Mouse (Mus musculus): ENCODE results near the gene Bmp7. TPM values are rescaled to one million over a fixed set of nuclear protein-coding genes. Genes with fewer than 3 reads are reported as not detected.

Bmp7 gene
- polyA plus RNA-seq, 1 experiment, result 25.3 TPM

DNA sequence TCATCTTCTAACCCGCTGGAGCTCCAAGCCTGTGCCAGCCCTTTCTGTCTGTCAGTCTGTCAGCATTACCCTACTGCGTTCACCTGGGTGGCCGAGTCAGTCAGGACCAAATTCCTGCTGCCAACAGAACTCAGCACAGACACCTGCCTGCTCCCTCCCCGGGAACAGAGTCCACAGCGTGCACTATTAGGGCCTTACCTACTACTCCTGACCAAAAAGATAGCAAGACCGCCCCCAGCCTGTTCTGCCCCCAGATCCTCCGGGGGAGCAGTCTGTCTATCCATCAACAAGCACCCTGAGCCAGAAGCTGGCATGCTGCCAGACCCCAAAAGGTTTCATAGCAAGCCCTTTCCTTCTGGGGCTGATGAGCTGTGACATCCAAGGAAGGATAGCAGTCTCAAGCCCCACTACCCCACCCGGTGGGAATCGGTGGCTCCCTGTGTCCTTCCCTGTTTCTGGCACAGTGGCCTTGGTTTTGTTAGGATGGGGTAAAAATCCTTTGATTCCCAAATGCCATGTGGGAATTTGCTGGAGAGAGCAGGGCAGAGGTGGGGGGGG lies 10.1 kb upstream of the Bmp7 start:
- no peak for DNase-seq
- no peaks in the 10 kb centered on the region for H3K36me3 ChIP-seq (ENCODE audit: control insufficient read depth, insufficient read depth, low read length)
- H3K4me3 ChIP-seq (ENCODE audit: control insufficient read depth, insufficient read depth, low read length), result no peak overlapping the region
- TF ChIP-seq CTCF (IDR thresholded peaks at IDR 0.05; ENCODE audit: borderline replicate concordance, control insufficient read depth, extremely low read depth, insufficient read depth, low read length, poor library complexity) (no peak), POLR2A (IDR thresholded peaks at IDR 0.05; ENCODE audit: control insufficient read depth, extremely low read depth, insufficient read depth, low read length, poor library complexity) (no peak)
- peaks cover 10% of the 10 kb centered on the region for H3K4me1 ChIP-seq (replicated peaks; ENCODE audit: control insufficient read depth, insufficient read depth, low read length)
- WGBS, result 83% methylated on average over 9 of the region's 9 CpGs
- no peak overlapping the region for H3K27ac ChIP-seq (ENCODE audit: control insufficient read depth, insufficient read depth, low read length)
- H3K27me3 ChIP-seq (ENCODE audit: control insufficient read depth, insufficient read depth, low read length), result no peaks in the 10 kb centered on the region

- Histone ChIP-seq H3K4me3 (ENCODE audit: control insufficient read depth, insufficient read depth, low read length) (no peak overlapping the region), H3K36me3 (ENCODE audit: control insufficient read depth, insufficient read depth, low read length) (no peaks in the 10 kb centered on the region), H3K27me3 (ENCODE audit: control insufficient read depth, insufficient read depth, low read length) (no peaks in the 10 kb centered on the region), H3K27ac (ENCODE audit: control insufficient read depth, insufficient read depth, low read length) (no peak overlapping the region), H3K4me1 (replicated peaks; ENCODE audit: control insufficient read depth, insufficient read depth, low read length) (peaks cover 4% of the 10 kb centered on the region; the same call in 1 of the 2 replicates)
- 34% methylated on average over 5 of the region's 5 CpGs for WGBS
- TF ChIP-seq POLR2A (IDR thresholded peaks at IDR 0.05; ENCODE audit: control insufficient read depth, extremely low read depth, insufficient read depth, low read length, poor library complexity) (no peak), CTCF (IDR thresholded peaks at IDR 0.05; ENCODE audit: borderline replicate concordance, control insufficient read depth, extremely low read depth, insufficient read depth, low read length, poor library complexity) (peak; percentile 56; the same call in 1 of the 2 replicates)
- no peak for DNase-seq
Measured at GRCm38 (mm10) chr2:172949051-172949450, 8.9 kb upstream of the Bmp7 start.

DNA sequence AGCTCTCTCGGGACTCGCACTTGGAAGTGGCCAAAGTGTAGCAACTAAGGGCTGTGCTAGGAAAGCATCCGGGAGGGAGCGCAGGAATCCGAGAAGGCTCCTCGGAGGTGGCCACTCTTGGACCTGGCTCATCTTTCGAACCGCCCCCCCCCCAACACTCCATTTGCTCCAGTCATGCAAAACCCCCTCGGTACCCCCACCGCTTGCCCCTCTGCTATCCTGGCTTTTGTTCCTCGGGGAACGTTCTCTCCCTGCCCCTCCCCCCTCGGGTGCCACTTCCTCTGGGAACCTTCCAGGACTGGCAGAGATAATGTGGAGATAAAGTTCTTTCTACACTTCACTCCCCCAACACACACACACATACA lies 660 bp upstream of the Bmp7 start:
- H3K27me3 ChIP-seq (ENCODE audit: control insufficient read depth, insufficient read depth, low read length), result no peaks in the 10 kb centered on the region
- H3K4me1 ChIP-seq (replicated peaks; ENCODE audit: control insufficient read depth, insufficient read depth, low read length), result peaks cover 44% of the 10 kb centered on the region
- H3K4me3 ChIP-seq (ENCODE audit: control insufficient read depth, insufficient read depth, low read length), result peak overlapping the region; percentile 64
- H3K27ac ChIP-seq (ENCODE audit: control insufficient read depth, insufficient read depth, low read length), result no peak overlapping the region
- 20% methylated on average over 13 of the region's 13 CpGs for WGBS
- DNase-seq, result no peak
- no peaks in the 10 kb centered on the region for H3K36me3 ChIP-seq (ENCODE audit: control insufficient read depth, insufficient read depth, low read length)
- no peak for TF ChIP-seq POLR2A (IDR thresholded peaks at IDR 0.05; ENCODE audit: control insufficient read depth, extremely low read depth, insufficient read depth, low read length, poor library complexity)
- no peak for TF ChIP-seq CTCF (IDR thresholded peaks at IDR 0.05; ENCODE audit: borderline replicate concordance, control insufficient read depth, extremely low read depth, insufficient read depth, low read length, poor library complexity)

DNA sequence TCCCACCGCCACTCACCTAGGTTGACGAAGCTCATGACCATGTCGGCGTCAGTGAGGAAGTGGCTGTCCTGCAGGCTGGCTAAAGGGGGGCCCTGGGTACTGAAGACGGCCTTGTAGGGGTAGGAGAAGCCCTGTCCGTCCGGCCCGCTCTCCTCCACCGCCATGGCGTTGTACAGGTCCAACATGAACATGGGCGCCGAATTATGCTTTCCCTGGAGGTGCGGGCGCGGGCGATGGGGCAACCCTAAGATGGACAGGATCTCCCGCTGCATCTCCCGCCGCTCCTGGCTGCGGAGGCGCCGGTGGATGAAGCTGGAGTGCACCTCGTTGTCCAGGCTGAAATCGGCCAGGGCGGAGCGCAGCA lies 500 bp downstream of the Bmp7 start:
- Histone ChIP-seq H3K36me3 (ENCODE audit: control insufficient read depth, insufficient read depth, low read length) (no peaks in the 10 kb centered on the region), H3K4me1 (replicated peaks; ENCODE audit: control insufficient read depth, insufficient read depth, low read length) (peaks cover 44% of the 10 kb centered on the region), H3K27ac (ENCODE audit: control insufficient read depth, insufficient read depth, low read length) (no peak overlapping the region), H3K4me3 (ENCODE audit: control insufficient read depth, insufficient read depth, low read length) (peak overlapping the region; percentile 64), H3K27me3 (ENCODE audit: control insufficient read depth, insufficient read depth, low read length) (no peaks in the 10 kb centered on the region)
- WGBS, result under 1% methylated on average over 26 of the region's 26 CpGs
- no peak for DNase-seq
- TF ChIP-seq POLR2A (IDR thresholded peaks at IDR 0.05; ENCODE audit: control insufficient read depth, extremely low read depth, insufficient read depth, low read length, poor library complexity), result 0 out of 2 replicates have a peak, but pooled peaks have one; percentile 2
- TF ChIP-seq CTCF (IDR thresholded peaks at IDR 0.05; ENCODE audit: borderline replicate concordance, control insufficient read depth, extremely low read depth, insufficient read depth, low read length, poor library complexity), result no peak

GRCm38 (mm10) chr2:172938761-172939638 lies 1.1 kb downstream of the Bmp7 start:
- Histone ChIP-seq H3K27ac (ENCODE audit: control insufficient read depth, insufficient read depth, low read length) (no peak overlapping the region), H3K27me3 (ENCODE audit: control insufficient read depth, insufficient read depth, low read length) (no peaks in the 10 kb centered on the region), H3K4me3 (ENCODE audit: control insufficient read depth, insufficient read depth, low read length) (peak overlapping the region; percentile 64), H3K4me1 (replicated peaks; ENCODE audit: control insufficient read depth, insufficient read depth, low read length) (peaks cover 47% of the 10 kb centered on the region), H3K36me3 (ENCODE audit: control insufficient read depth, insufficient read depth, low read length) (no peaks in the 10 kb centered on the region)
- WGBS, result 2% methylated on average over 57 of the region's 57 CpGs
- TF ChIP-seq POLR2A (IDR thresholded peaks at IDR 0.05; ENCODE audit: control insufficient read depth, extremely low read depth, insufficient read depth, low read length, poor library complexity), result no peak
- 0 out of 2 replicates have a peak, but pooled peaks have one; percentile 34 for TF ChIP-seq CTCF (IDR thresholded peaks at IDR 0.05; ENCODE audit: borderline replicate concordance, control insufficient read depth, extremely low read depth, insufficient read depth, low read length, poor library complexity)
- peak; percentile 64 for DNase-seq

DNA sequence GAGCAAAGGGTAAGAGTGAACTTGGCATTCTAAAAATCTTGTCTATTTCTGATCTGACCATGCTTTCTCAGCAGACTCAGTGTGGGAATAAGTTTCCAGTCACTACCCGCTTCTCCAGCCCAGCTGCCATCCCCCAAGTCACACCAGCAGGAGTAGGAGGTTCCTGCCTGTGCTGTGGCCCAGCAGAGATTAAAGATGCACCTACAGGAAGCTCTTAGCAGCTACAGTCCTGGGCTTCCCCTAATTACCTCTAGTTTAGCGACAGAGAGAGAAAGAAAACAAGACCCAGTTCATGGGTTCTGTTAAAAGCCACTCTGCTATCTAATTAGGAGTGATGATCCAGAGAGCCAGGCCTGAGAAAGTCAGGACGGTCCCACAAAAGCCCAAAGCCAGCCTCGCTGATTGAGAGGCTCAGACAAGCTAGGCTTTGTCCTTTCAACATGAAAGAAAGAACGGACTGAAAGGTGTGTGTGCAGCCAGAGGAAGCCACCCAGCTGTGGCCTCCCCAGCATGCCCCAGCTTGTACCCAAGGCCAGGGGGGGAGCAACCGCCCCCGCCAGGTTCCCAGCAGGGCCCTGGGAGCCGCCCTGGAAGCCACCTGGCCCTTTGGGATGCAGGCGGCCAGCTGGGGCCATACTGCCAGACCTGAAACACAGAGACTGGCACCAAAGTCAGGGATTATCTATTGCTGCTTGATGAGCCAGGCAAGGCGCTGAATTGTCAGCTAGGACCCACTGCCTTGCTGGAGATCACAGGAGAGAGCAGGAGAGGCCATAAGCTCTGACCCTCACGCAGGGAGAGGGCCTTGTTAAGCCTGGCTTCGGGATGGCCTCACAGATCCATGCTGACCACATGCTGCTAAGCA lies 2.6 kb downstream of the Bmp7 start:
- Histone ChIP-seq H3K4me3 (ENCODE audit: control insufficient read depth, insufficient read depth, low read length) (no peak overlapping the region), H3K36me3 (ENCODE audit: control insufficient read depth, insufficient read depth, low read length) (no peaks in the 10 kb centered on the region), H3K27me3 (ENCODE audit: control insufficient read depth, insufficient read depth, low read length) (no peaks in the 10 kb centered on the region), H3K4me1 (replicated peaks; ENCODE audit: control insufficient read depth, insufficient read depth, low read length) (peaks cover 50% of the 10 kb centered on the region), H3K27ac (ENCODE audit: control insufficient read depth, insufficient read depth, low read length) (no peak overlapping the region)
- WGBS, result 49% methylated on average over 12 of the region's 12 CpGs
- no peak for DNase-seq
- TF ChIP-seq POLR2A (IDR thresholded peaks at IDR 0.05; ENCODE audit: control insufficient read depth, extremely low read depth, insufficient read depth, low read length, poor library complexity), result no peak
- TF ChIP-seq CTCF (IDR thresholded peaks at IDR 0.05; ENCODE audit: borderline replicate concordance, control insufficient read depth, extremely low read depth, insufficient read depth, low read length, poor library complexity), result no peak
